Mouse (Mus musculus) E14TG2a.4 (cell line): ENCODE results near the gene Foxp1.

ENCODE experiments used
- H3K27me3 ChIP-seq: 2 replicates; pipeline ENCODE4 v1.6.1; 2014; ENCODE audit warnings: low read length, control low read depth; ENCODE audit not compliant: insufficient read depth
- H3K36me3 ChIP-seq: 2 replicates; pipeline ENCODE4 v1.6.1; 2014; ENCODE audit warnings: low read length, control low read depth; ENCODE audit not compliant: insufficient read depth
- H3K4me1 ChIP-seq: replicated peaks from 2 replicates; pipeline ENCODE4 v1.6.1; 2014; ENCODE audit warnings: low read depth, low read length, control low read depth
- H3K4me3 ChIP-seq: replicated peaks from 2 replicates; pipeline ENCODE4 v1.5.1; 2014; ENCODE audit warnings: mild to moderate bottlenecking, low read length
- H3K9me3 ChIP-seq: 2 replicates; pipeline ENCODE4 v1.6.1; 2014; ENCODE audit warnings: low read length, control low read depth
- CTCF ChIP-seq: conservative IDR thresholded peaks from 2 replicates; pipeline ENCODE4 v1.5.1; 2014; ENCODE audit warnings: low read length
- NANOG ChIP-seq: IDR thresholded peaks from 2 replicates; pipeline ENCODE4 v1.6.1; 2014; ENCODE audit warnings: borderline replicate concordance, low read length, mixed read lengths
- POU5F1 ChIP-seq: IDR thresholded peaks from 2 replicates; pipeline ENCODE4 v1.6.1; 2014; ENCODE audit warnings: low read length, borderline replicate concordance

Foxp1 gene

GRCm38 (mm10) chr6:99206437-99206870, 316.1 kb downstream of the Foxp1 start:
- no peaks in the 10 kb centered on the region for H3K9me3 ChIP-seq
- no peak overlapping the region for H3K4me3 ChIP-seq
- no peaks in the 10 kb centered on the region for H3K36me3 ChIP-seq
- TF ChIP-seq NANOG: no peak
- no peak for TF ChIP-seq POU5F1
- TF ChIP-seq CTCF: no peak
- H3K4me1 ChIP-seq: peaks cover 33% of the 10 kb centered on the region
- no peaks in the 10 kb centered on the region for H3K27me3 ChIP-seq

GRCm38 (mm10) chr6:99205587-99206436, 316.7 kb downstream of the Foxp1 start:
- peaks cover 39% of the 10 kb centered on the region for H3K4me1 ChIP-seq
- no peak overlapping the region for H3K4me3 ChIP-seq
- no peaks in the 10 kb centered on the region for H3K36me3 ChIP-seq
- H3K9me3 ChIP-seq: no peaks in the 10 kb centered on the region
- TF ChIP-seq CTCF: no peak
- no peak for TF ChIP-seq POU5F1
- no peak for TF ChIP-seq NANOG
- H3K27me3 ChIP-seq: no peaks in the 10 kb centered on the region

- Histone ChIP-seq H3K9me3 (no peaks in the 10 kb centered on the region), H3K4me3 (no peak overlapping the region), H3K36me3 (no peaks in the 10 kb centered on the region), H3K27me3 (no peaks in the 10 kb centered on the region), H3K4me1 (peaks cover 45% of the 10 kb centered on the region)
- no peak for TF ChIP-seq POU5F1
These were observed 317.5 kb downstream of the Foxp1 start for GRCm38 (mm10) chr6:99204780-99205586.

GRCm38 (mm10) chr6:99204052-99204779, 318.3 kb downstream of the Foxp1 start:
- Histone ChIP-seq H3K36me3 (no peaks in the 10 kb centered on the region), H3K4me3 (peak overlapping the region; percentile 17; the same call in 1 of the 2 replicates), H3K9me3 (no peaks in the 10 kb centered on the region), H3K27me3 (no peaks in the 10 kb centered on the region), H3K4me1 (peaks cover 45% of the 10 kb centered on the region)
- peak; percentile 82 for TF ChIP-seq POU5F1
- TF ChIP-seq NANOG: no peak

- Histone ChIP-seq H3K4me3 (no peak overlapping the region; the same call in 1 of the 2 replicates), H3K27me3 (no peaks in the 10 kb centered on the region), H3K4me1 (peaks cover 45% of the 10 kb centered on the region), H3K9me3 (no peaks in the 10 kb centered on the region), H3K36me3 (no peaks in the 10 kb centered on the region)
- TF ChIP-seq NANOG: no peak
- no peak for TF ChIP-seq CTCF
- no peak for TF ChIP-seq POU5F1
These were observed 319.3 kb downstream of the Foxp1 start for GRCm38 (mm10) chr6:99203231-99203630.

GRCm38 (mm10) chr6:99202781-99203180, 319.7 kb downstream of the Foxp1 start:
- TF ChIP-seq POU5F1 (no peak), NANOG (no peak), CTCF (no peak)
- H3K9me3 ChIP-seq: no peaks in the 10 kb centered on the region
- no peaks in the 10 kb centered on the region for H3K36me3 ChIP-seq

GRCm38 (mm10) chr6:99201271-99201705, 321.2 kb downstream of the Foxp1 start:
- H3K4me1 ChIP-seq: peaks cover 45% of the 10 kb centered on the region
- H3K9me3 ChIP-seq: no peaks in the 10 kb centered on the region
- H3K27me3 ChIP-seq: no peaks in the 10 kb centered on the region
- no peak overlapping the region for H3K4me3 ChIP-seq
- H3K36me3 ChIP-seq: no peaks in the 10 kb centered on the region
- TF ChIP-seq CTCF (no peak), NANOG (no peak), POU5F1 (no peak)

More at GRCm38 (mm10) chr6:99202781-99203180, 319.7 kb downstream of the Foxp1 start:
- H3K27me3 ChIP-seq: no peaks in the 10 kb centered on the region
- no peak overlapping the region; the same call in 1 of the 2 replicates for H3K4me3 ChIP-seq
- peaks cover 45% of the 10 kb centered on the region for H3K4me1 ChIP-seq

GRCm38 (mm10) chr6:99200656-99201055, 321.9 kb downstream of the Foxp1 start:
- peaks cover 39% of the 10 kb centered on the region for H3K4me1 ChIP-seq
- no peaks in the 10 kb centered on the region; the same call in 1 of the 2 replicates for H3K27me3 ChIP-seq
- H3K9me3 ChIP-seq: no peaks in the 10 kb centered on the region
- no peaks in the 10 kb centered on the region for H3K36me3 ChIP-seq
- no peak overlapping the region for H3K4me3 ChIP-seq
- TF ChIP-seq POU5F1 (no peak), CTCF (no peak), NANOG (no peak)
